Mouse (Mus musculus) liver, embryonic 14.5 days (tissue): Measurements from ENCODE around the gene Rad51b.

ENCODE experiments used
- CTCF ChIP-seq: IDR thresholded peaks from 2 replicates; pipeline ENCODE4 v1.5.1; 2016; ENCODE audit warnings: antibody characterized with exemption, low read depth, control low read depth
- EP300 ChIP-seq: IDR thresholded peaks from 2 replicates; pipeline ENCODE4 v1.6.1; 2016; ENCODE audit warnings: antibody characterized with exemption, low read depth

GRCm38 (mm10) chr12:79503582-79504515, 206.8 kb downstream of the Rad51b start:
- TF ChIP-seq CTCF (no peak), EP300 (no peak)
